Mouse (Mus musculus) ES-Bruce4 (cell line): Measurements from ENCODE around the gene Ptpn1.

Source experiments
- CTCF ChIP-seq: IDR thresholded peaks from one replicate; pipeline ENCODE4 v1.8.1; 2011; ENCODE audit warnings: low read depth, low read length
- POLR2A ChIP-seq: IDR thresholded peaks from one replicate; pipeline ENCODE4 v1.8.1; 2011; ENCODE audit warnings: low read length; ENCODE audit not compliant: insufficient read depth

DNA sequence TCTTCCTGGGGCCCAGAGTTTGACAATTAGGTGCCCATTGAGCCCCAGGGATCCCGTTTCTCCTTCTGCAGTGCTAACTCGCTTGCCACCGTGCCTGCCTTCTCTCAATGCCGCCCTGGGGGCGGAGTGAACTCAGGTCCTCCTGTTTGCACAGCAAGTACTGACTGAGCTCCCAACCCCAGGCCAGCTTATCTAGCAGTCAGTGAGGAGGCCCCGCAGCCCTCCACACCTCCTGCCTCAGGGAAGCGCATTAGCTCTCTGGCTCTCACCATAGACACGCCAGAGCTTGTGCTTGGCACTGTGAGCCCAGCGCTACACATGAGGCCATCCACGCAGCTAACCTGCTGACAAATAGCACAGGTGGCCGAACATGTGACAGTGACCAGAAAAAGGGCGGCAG, 55.8 kb downstream of the Ptpn1 start:
- TF ChIP-seq POLR2A (no peak), CTCF (no peak)
